Mouse (Mus musculus) embryonic fibroblast, embryonic 13.5 days (primary cell): ENCODE data around the gene Mroh3.

Experiments used
- CTCF ChIP-seq: IDR thresholded peaks from 2 replicates; pipeline ENCODE4 v1.5.1; 2011; ENCODE audit warnings: mild to moderate bottlenecking, control low read depth, low read length, moderate library complexity, borderline replicate concordance; ENCODE audit not compliant: insufficient read depth
- POLR2A ChIP-seq: IDR thresholded peaks from 2 replicates; pipeline ENCODE4 v1.6.1; 2011; ENCODE audit warnings: low read depth, mild to moderate bottlenecking, control low read depth, low read length, moderate library complexity

- no peak for TF ChIP-seq POLR2A
- TF ChIP-seq CTCF: no peak
Measured at GRCm38 (mm10) chr1:136149702-136150101, 62.9 kb downstream of the Mroh3 start.
